Mouse (Mus musculus): ENCODE data around the gene Polrmt.

Polrmt gene

DNA sequence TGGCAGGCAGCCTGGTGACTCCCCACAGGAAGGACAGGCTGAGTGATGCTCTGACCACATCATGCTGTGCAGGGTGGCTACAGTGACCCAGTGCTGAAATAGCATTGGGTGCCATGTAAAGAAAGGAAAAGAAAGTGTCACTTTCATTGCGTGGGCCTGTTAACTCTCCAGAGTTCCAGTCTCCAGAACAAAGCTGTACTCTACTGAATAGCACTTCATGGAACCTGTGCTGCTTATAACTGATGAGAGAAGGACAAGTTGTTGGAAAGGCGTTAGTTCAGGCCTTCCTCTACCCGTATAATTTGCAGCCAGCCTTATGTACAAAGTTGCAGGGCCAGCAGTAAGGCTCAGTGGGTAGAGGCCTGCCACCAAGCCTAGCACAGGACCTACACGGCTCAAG, 57.7 kb downstream of the Polrmt start, which contains the start of gene Gzmm:
Gzmm (plus strand) TSS at position 301 of the 400 bp plus-strand sequence.
- DNase-seq (ENCODE audit: low read depth, low spot score): no peak

DNA sequence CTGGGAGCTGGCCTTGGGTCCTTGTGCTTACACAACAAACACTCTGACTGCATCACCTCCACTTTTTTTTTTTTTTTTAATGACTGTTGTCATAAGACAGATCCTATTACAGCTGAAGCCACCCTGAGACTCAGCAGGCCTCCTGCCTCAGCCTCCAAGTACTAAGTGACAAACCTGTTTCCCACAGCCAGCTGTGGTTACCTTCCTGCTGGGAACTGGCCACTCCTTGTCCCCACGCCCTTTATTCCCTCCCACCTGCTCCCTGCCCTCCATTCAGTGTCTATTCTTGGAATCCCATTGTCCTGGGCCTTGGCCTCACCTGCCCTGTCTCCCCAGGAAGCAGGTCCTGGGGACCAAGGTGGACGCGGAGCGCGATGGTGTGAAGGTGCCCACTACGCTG, 58.9 kb downstream of the Polrmt start:
- no peak for DNase-seq (ENCODE audit: low read depth, low spot score)

DNA sequence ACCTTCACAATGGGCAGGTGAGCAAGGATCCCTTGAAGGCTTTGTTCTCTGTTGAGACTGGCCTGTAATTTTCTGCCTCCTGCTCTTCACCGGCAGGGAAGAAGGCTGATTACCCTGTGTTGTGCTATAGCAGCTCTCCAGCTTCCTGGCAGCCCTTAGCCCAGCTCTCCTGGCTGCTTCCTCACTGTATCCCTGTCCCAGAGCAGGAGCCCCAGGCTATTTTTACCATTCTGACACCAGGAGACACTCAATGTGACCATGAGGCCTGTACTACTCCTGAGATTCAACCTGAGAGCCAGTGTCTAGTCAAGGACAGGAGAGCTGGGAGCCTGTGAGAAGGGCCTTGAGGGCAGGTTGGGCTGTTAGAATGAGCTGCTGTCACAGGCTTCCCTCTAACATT, 59.7 kb downstream of the Polrmt start:
- no peak for DNase-seq (ENCODE audit: low read depth, low spot score)

DNA sequence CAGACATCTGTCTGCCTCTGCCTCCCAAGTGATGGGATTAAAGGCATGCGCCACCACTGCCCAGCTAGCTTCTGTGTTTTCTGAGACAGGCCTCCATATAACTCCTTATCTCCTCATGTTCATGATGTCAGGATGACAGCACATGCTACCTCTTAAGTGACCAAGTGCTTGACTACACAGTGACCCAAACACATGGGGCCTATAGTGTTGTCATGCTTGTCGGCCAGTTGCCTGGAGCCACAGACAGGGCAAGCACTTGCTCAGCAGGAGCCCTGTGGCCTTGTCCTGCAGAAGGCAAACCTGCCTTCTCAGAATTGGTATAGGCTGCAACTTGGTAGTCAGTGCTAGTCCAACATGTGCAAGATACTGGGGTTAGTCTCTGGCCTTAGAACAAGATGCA, 60.2 kb downstream of the Polrmt start:
- no peak for DNase-seq (ENCODE audit: low read depth, low spot score)
